Mouse (Mus musculus) lung, postnatal 0 days (tissue): ENCODE measurements around the gene Gcn1l1. TPM values are rescaled to one million over a fixed set of nuclear protein-coding genes. Genes with fewer than 3 reads are reported as not detected.

Experiments used
- ATAC-seq: fragments of 200-750 bp; cut with Nextera tagmentation; 2 replicates; pipeline ENCODE4 v1.8.0; 2017; ENCODE audit warnings: moderate library complexity
- DNase-seq: peaks from one replicate; pipeline ENCODE4 v3.0.0-alpha.2; 2016; ENCODE audit warnings: low spot score
- H3K27ac ChIP-seq: fragments of 300-500 bp; sonication (generic); 2 replicates; pipeline ENCODE4 v1.5.1; 2014; ENCODE audit warnings: antibody characterized with exemption, mild to moderate bottlenecking, low read length, mixed read lengths
- H3K27me3 ChIP-seq: fragments of 300-500 bp; sonication (generic); replicated peaks from 2 replicates; pipeline ENCODE4 v1.6.1; 2014; ENCODE audit warnings: low read length, mixed read lengths; ENCODE audit not compliant: insufficient read depth
- H3K36me3 ChIP-seq: fragments of 300-500 bp; sonication (generic); 2 replicates; pipeline ENCODE4 v1.6.1; 2014; ENCODE audit warnings: low read length, mixed read lengths; ENCODE audit not compliant: insufficient read depth
- H3K4me1 ChIP-seq: fragments of 300-500 bp; sonication (generic); 2 replicates; pipeline ENCODE4 v1.6.1; 2014; ENCODE audit warnings: antibody characterized with exemption, low read depth, low read length, mixed read lengths; ENCODE audit not compliant: insufficient read depth
- H3K4me2 ChIP-seq: fragments of 300-500 bp; sonication (generic); replicated peaks from 2 replicates; pipeline ENCODE4 v1.6.1; 2014; ENCODE audit warnings: low read depth, mild to moderate bottlenecking, low read length, moderate library complexity, mixed read lengths
- H3K4me3 ChIP-seq: fragments of 300-500 bp; sonication (generic); 2 replicates; pipeline ENCODE4 v1.5.1; 2014; ENCODE audit warnings: low read depth, low read length
- H3K9ac ChIP-seq: fragments of 300-500 bp; sonication (generic); replicated peaks from 2 replicates; pipeline ENCODE4 v1.6.1; 2014; ENCODE audit warnings: low read depth, mild to moderate bottlenecking
- H3K9me3 ChIP-seq: fragments of 300-500 bp; sonication (generic); 2 replicates; pipeline ENCODE4 v1.6.1; 2016; ENCODE audit warnings: low read length, mixed read lengths
- CTCF ChIP-seq: IDR thresholded peaks from 2 replicates; pipeline ENCODE4 v1.5.1; 2016; ENCODE audit warnings: antibody characterized with exemption, mild to moderate bottlenecking
- EP300 ChIP-seq: IDR thresholded peaks from 2 replicates; pipeline ENCODE4 v1.6.1; 2016; ENCODE audit warnings: antibody characterized with exemption, mild to moderate bottlenecking, control low read depth
- WGBS: fragments of 180-500 bp; shearing (Covaris S2); extraction: QIAGEN DNeasy Blood & Tissue Kit; methylation state at CpG from one replicate; pipeline ENCODE4 v1.1.7; 2014; 5-methylcytosine and 5-hydroxymethylcytosine counted together
- polyA plus RNA-seq: library from polyadenylated mRNA; unstranded; fragments of >200 nt; fragmentation: Nextera tagmentation; extraction: Ambion mirVana; gene quantifications from 2 replicates; pipeline ENCODE4 v1.2.1, GENCODE M21; 2015

Gcn1l1 gene
- polyA plus RNA-seq, 1 experiment from 2014 or later = 13.1 TPM

- Histone ChIP-seq H3K36me3 (peaks cover 71% of the 10 kb centered on the region), H3K4me3 (no peak overlapping the region), H3K27ac (no peak overlapping the region), H3K9ac (no peak overlapping the region), H3K27me3 (no peaks in the 10 kb centered on the region), H3K4me1 (no peaks in the 10 kb centered on the region), H3K4me2 (no peak overlapping the region), H3K9me3 (no peaks in the 10 kb centered on the region)
- DNase-seq = no peak
- no peak for ATAC-seq
- WGBS = 96% methylated on average over 9 of the region's 9 CpGs
- TF ChIP-seq EP300 (no peak), CTCF (no peak)
Observed at GRCm38 (mm10) chr5:115581662-115582061, 16.6 kb downstream of the Gcn1l1 start.

- H3K27me3 ChIP-seq = no peaks in the 10 kb centered on the region
- no peaks in the 10 kb centered on the region for H3K9me3 ChIP-seq
- WGBS = 90% methylated on average over 12 of the region's 12 CpGs
- no peak overlapping the region for H3K4me2 ChIP-seq
- H3K27ac ChIP-seq = no peak overlapping the region
- no peaks in the 10 kb centered on the region for H3K4me1 ChIP-seq
- ATAC-seq (no peak), DNase-seq (no peak)
- no peak overlapping the region for H3K4me3 ChIP-seq
- peaks cover 77% of the 10 kb centered on the region for H3K36me3 ChIP-seq
- H3K9ac ChIP-seq = no peak overlapping the region
- TF ChIP-seq EP300 = no peak
- TF ChIP-seq CTCF = no peak
Observed at GRCm38 (mm10) chr5:115585616-115586015, 20.6 kb downstream of the Gcn1l1 start.

GRCm38 (mm10) chr5:115586166-115586565, 21.1 kb downstream of the Gcn1l1 start:
- Histone ChIP-seq H3K9me3 (no peaks in the 10 kb centered on the region), H3K4me2 (no peak overlapping the region), H3K4me1 (no peaks in the 10 kb centered on the region), H3K36me3 (peaks cover 72% of the 10 kb centered on the region), H3K4me3 (no peak overlapping the region), H3K27me3 (no peaks in the 10 kb centered on the region), H3K27ac (no peak overlapping the region), H3K9ac (no peak overlapping the region)
- no peak for TF ChIP-seq CTCF
- no peak for TF ChIP-seq EP300
- ATAC-seq (no peak), DNase-seq (no peak)
- WGBS = 95% methylated on average over 15 of the region's 15 CpGs

GRCm38 (mm10) chr5:115586780-115587179, 21.7 kb downstream of the Gcn1l1 start:
- Histone ChIP-seq H3K36me3 (peaks cover 70% of the 10 kb centered on the region), H3K27ac (no peak overlapping the region), H3K4me3 (no peak overlapping the region), H3K4me2 (no peak overlapping the region), H3K9me3 (no peaks in the 10 kb centered on the region), H3K4me1 (no peaks in the 10 kb centered on the region), H3K9ac (no peak overlapping the region), H3K27me3 (no peaks in the 10 kb centered on the region)
- TF ChIP-seq CTCF = no peak
- no peak for TF ChIP-seq EP300
- DNase-seq (no peak), ATAC-seq (no peak)
- 94% methylated on average over 2 of the region's 2 CpGs for WGBS

- Histone ChIP-seq H3K4me3 (no peak overlapping the region), H3K27ac (no peak overlapping the region)
- whole genome bisulfite sequencing = 64% methylated on average over 11 of the region's 11 CpGs
Observed at GRCm38 (mm10) chr5:115591028-115591427, 26.0 kb downstream of the Gcn1l1 start.

GRCm38 (mm10) chr5:115591506-115591905, 26.5 kb downstream of the Gcn1l1 start:
- Histone ChIP-seq H3K36me3 (peaks cover 60% of the 10 kb centered on the region), H3K4me2 (no peak overlapping the region), H3K27me3 (no peaks in the 10 kb centered on the region), H3K4me1 (no peaks in the 10 kb centered on the region), H3K9me3 (no peaks in the 10 kb centered on the region), H3K9ac (no peak overlapping the region), H3K27ac (no peak overlapping the region), H3K4me3 (no peak overlapping the region)
- DNase-seq = no peak
- WGBS = 92% methylated on average over 2 of the region's 2 CpGs
- no peak for TF ChIP-seq CTCF
- no peak for TF ChIP-seq EP300
- ATAC-seq = no peak

More at GRCm38 (mm10) chr5:115591028-115591427, 26.0 kb downstream of the Gcn1l1 start:
- H3K9ac ChIP-seq = no peak overlapping the region
- peaks cover 60% of the 10 kb centered on the region for H3K36me3 ChIP-seq
- ATAC-seq (no peak), DNase-seq (no peak)
- no peaks in the 10 kb centered on the region for H3K9me3 ChIP-seq
- TF ChIP-seq EP300 = no peak
- 0 out of 2 replicates have a peak, but pooled peaks have one; percentile 13 for TF ChIP-seq CTCF
- H3K27me3 ChIP-seq = no peaks in the 10 kb centered on the region
- H3K4me1 ChIP-seq = no peaks in the 10 kb centered on the region
- no peak overlapping the region for H3K4me2 ChIP-seq

GRCm38 (mm10) chr5:115603561-115603960, 38.5 kb downstream of the Gcn1l1 start:
- H3K9ac ChIP-seq = no peak overlapping the region
- no peak for DNase-seq
- no peak overlapping the region for H3K4me2 ChIP-seq
- H3K4me1 ChIP-seq = no peaks in the 10 kb centered on the region
- no peak overlapping the region for H3K4me3 ChIP-seq
- H3K36me3 ChIP-seq = peaks cover 57% of the 10 kb centered on the region
- no peaks in the 10 kb centered on the region for H3K27me3 ChIP-seq
- 88% methylated on average over 6 of the region's 6 CpGs for WGBS
- H3K9me3 ChIP-seq = no peaks in the 10 kb centered on the region
- ATAC-seq = no peak
- no peak for TF ChIP-seq CTCF
- TF ChIP-seq EP300 = no peak
- H3K27ac ChIP-seq = no peak overlapping the region
